Mouse (Mus musculus) midbrain, embryonic 14.5 days (tissue): ENCODE measurements around the gene Shmt2. TPM values are rescaled to one million over a fixed set of nuclear protein-coding genes. Genes with fewer than 3 reads are reported as not detected.

ENCODE experiments used
- ATAC-seq: fragments of 200-750 bp; cut with Nextera tagmentation; 2 replicates; pipeline ENCODE4 v1.8.0; 2017; ENCODE audit warnings: moderate number of reproducible peaks, moderate library complexity; ENCODE audit not compliant: low FRiP score, low TSS enrichment
- DNase-seq: peaks from one replicate; pipeline ENCODE4 v3.0.0-alpha.2; 2015
- H3K27ac ChIP-seq: fragments of 300-500 bp; sonication (generic); replicated peaks from 2 replicates; pipeline ENCODE4 v1.5.1; 2014; ENCODE audit warnings: mild to moderate bottlenecking, low read depth, low read length, moderate library complexity
- H3K27me3 ChIP-seq: fragments of 300-500 bp; sonication (generic); 2 replicates; pipeline ENCODE4 v1.6.1; 2014; ENCODE audit warnings: low read length, control low read depth, mixed read lengths; ENCODE audit not compliant: control insufficient read depth, insufficient read depth
- H3K36me3 ChIP-seq: fragments of 300-500 bp; sonication (generic); 2 replicates; pipeline ENCODE4 v1.6.1; 2014; ENCODE audit warnings: low read length, control low read depth; ENCODE audit not compliant: control insufficient read depth, insufficient read depth
- H3K4me1 ChIP-seq: fragments of 300-500 bp; sonication (generic); 2 replicates; pipeline ENCODE4 v1.6.1; 2014; ENCODE audit warnings: mild to moderate bottlenecking, antibody characterized with exemption, low read length, control low read depth; ENCODE audit not compliant: control insufficient read depth, insufficient read depth
- H3K4me2 ChIP-seq: fragments of 300-500 bp; sonication (generic); 2 replicates; pipeline ENCODE4 v1.6.1; 2014; ENCODE audit warnings: mild to moderate bottlenecking, low read length, moderate library complexity
- H3K4me3 ChIP-seq: fragments of 300-500 bp; sonication (generic); replicated peaks from 2 replicates; pipeline ENCODE4 v1.5.1; 2014; ENCODE audit warnings: low read depth, low read length
- H3K9ac ChIP-seq: fragments of 300-500 bp; sonication (generic); replicated peaks from 2 replicates; pipeline ENCODE4 v1.6.1; 2014; ENCODE audit warnings: mild to moderate bottlenecking, low read length, moderate library complexity
- H3K9me3 ChIP-seq: fragments of 300-500 bp; sonication (generic); 2 replicates; pipeline ENCODE4 v1.6.1; 2016; ENCODE audit warnings: low read length, control low read depth, mixed read lengths; ENCODE audit not compliant: control insufficient read depth
- WGBS: fragments of 180-500 bp; shearing (Covaris S2); extraction: QIAGEN DNeasy Blood & Tissue Kit; methylation state at CpG from one replicate; pipeline ENCODE4 v1.1.7; 2014; 5-methylcytosine and 5-hydroxymethylcytosine counted together
- polyA plus RNA-seq: library from polyadenylated mRNA; unstranded; fragments of >200 nt; fragmentation: Nextera tagmentation; extraction: Ambion mirVana; gene quantifications from 2 replicates; pipeline ENCODE4 v1.2.1, GENCODE M21; 2014

Gene Shmt2
- polyA plus RNA-seq, 1 experiment from 2014 or later = 48.9 TPM

- under 1% methylated on average over 46 of the region's 46 CpGs for WGBS
- H3K36me3 ChIP-seq = 0 out of 2 replicates have a peak, but pooled peaks cover 4% of the 10 kb centered on the region
- H3K4me2 ChIP-seq = peak overlapping the region; percentile 89
- no peaks in the 10 kb centered on the region for H3K9me3 ChIP-seq
- DNase-seq (peak; percentile 90), ATAC-seq (peak; percentile 11; the same call in 1 of the 2 replicates)
- H3K4me1 ChIP-seq = peaks cover 76% of the 10 kb centered on the region
- H3K9ac ChIP-seq = peak overlapping the region; percentile 86
- peak overlapping the region; percentile 41 for H3K4me3 ChIP-seq
- peaks cover 18% of the 10 kb centered on the region for H3K27me3 ChIP-seq
- H3K27ac ChIP-seq = peak overlapping the region; percentile 99
Observed at GRCm38 (mm10) chr10:127511634-127512306, 10.5 kb downstream of the Shmt2 start.

GRCm38 (mm10) chr10:127510895-127511617 is 11.2 kb downstream of the Shmt2 start:
- Histone ChIP-seq H3K4me3 (peak overlapping the region; percentile 41), H3K4me2 (peak overlapping the region; percentile 89), H3K27me3 (peaks cover 14% of the 10 kb centered on the region), H3K27ac (peak overlapping the region; percentile 99), H3K9ac (peak overlapping the region; percentile 86), H3K9me3 (no peaks in the 10 kb centered on the region), H3K4me1 (peaks cover 70% of the 10 kb centered on the region), H3K36me3 (0 out of 2 replicates have a peak, but pooled peaks cover 4% of the 10 kb centered on the region)
- no peak for ATAC-seq
- peak; percentile 73 for DNase-seq
- 7% methylated on average over 11 of the region's 11 CpGs for WGBS

- DNase-seq (peak; percentile 76), ATAC-seq (no peak; the same call in 1 of the 2 replicates)
- H3K4me1 ChIP-seq = peaks cover 61% of the 10 kb centered on the region
- no peaks in the 10 kb centered on the region for H3K9me3 ChIP-seq
- 0 out of 2 replicates have a peak, but pooled peaks cover 4% of the 10 kb centered on the region for H3K36me3 ChIP-seq
- H3K27ac ChIP-seq = peak overlapping the region; percentile 99
- H3K4me3 ChIP-seq = peak overlapping the region; percentile 38
- peak overlapping the region; percentile 37; the same call in 1 of the 2 replicates for H3K9ac ChIP-seq
- H3K4me2 ChIP-seq = peak overlapping the region; percentile 89
- 4% methylated on average over 17 of the region's 17 CpGs for WGBS
- peaks cover 14% of the 10 kb centered on the region for H3K27me3 ChIP-seq
Observed at GRCm38 (mm10) chr10:127509837-127510701, 12.2 kb downstream of the Shmt2 start.

GRCm38 (mm10) chr10:127509051-127509836 is 13.0 kb downstream of the Shmt2 start:
- peak overlapping the region; percentile 89 for H3K4me2 ChIP-seq

GRCm38 (mm10) chr10:127508239-127508638 is 14.0 kb downstream of the Shmt2 start:
- WGBS = 4% methylated on average over 15 of the region's 15 CpGs
- DNase-seq (peak; percentile 85), ATAC-seq (no peak; the same call in 1 of the 2 replicates)
- H3K9me3 ChIP-seq = no peaks in the 10 kb centered on the region
- peaks cover 9% of the 10 kb centered on the region for H3K27me3 ChIP-seq
- H3K4me2 ChIP-seq = peak overlapping the region; percentile 89
- H3K4me1 ChIP-seq = peaks cover 44% of the 10 kb centered on the region
- no peak overlapping the region for H3K9ac ChIP-seq
- H3K36me3 ChIP-seq = 0 out of 2 replicates have a peak, but pooled peaks cover 4% of the 10 kb centered on the region
- H3K4me3 ChIP-seq = no peak overlapping the region
- no peak overlapping the region; the same call in 1 of the 2 replicates for H3K27ac ChIP-seq

More at GRCm38 (mm10) chr10:127509051-127509836, 13.0 kb downstream of the Shmt2 start:
- H3K9me3 ChIP-seq = no peaks in the 10 kb centered on the region
- peaks cover 54% of the 10 kb centered on the region for H3K4me1 ChIP-seq
- DNase-seq (peak; percentile 98), ATAC-seq (peak; percentile 75)
- H3K4me3 ChIP-seq = peak overlapping the region; percentile 38
- WGBS = under 1% methylated on average over 35 of the region's 35 CpGs
- peak overlapping the region; percentile 37; the same call in 1 of the 2 replicates for H3K9ac ChIP-seq
- H3K27me3 ChIP-seq = peaks cover 9% of the 10 kb centered on the region
- peak overlapping the region; percentile 99 for H3K27ac ChIP-seq
- H3K36me3 ChIP-seq = 0 out of 2 replicates have a peak, but pooled peaks cover 4% of the 10 kb centered on the region

GRCm38 (mm10) chr10:127500894-127501893 is 21.1 kb downstream of the Shmt2 start, which contains the start of gene Stac3:
Gene Stac3 (plus strand): TSS chr10:127501686.
- H3K4me2 ChIP-seq = no peak within 1 kb of the TSS
- peaks cover 44% of the 10 kb centered on the region for H3K36me3 ChIP-seq
- H3K9me3 ChIP-seq = no peaks in the 10 kb centered on the region
- H3K27me3 ChIP-seq = no peaks in the 10 kb centered on the region
- 77% methylated on average over 13 of the region's 13 CpGs for WGBS
- no peak for DNase-seq
- ATAC-seq = no peak
- H3K4me3 ChIP-seq = no peak within 1 kb of the TSS
- no peak within 1 kb of the TSS for H3K9ac ChIP-seq
- H3K27ac ChIP-seq = no peak within 1 kb of the TSS
- H3K4me1 ChIP-seq = no peaks in the 10 kb centered on the region

GRCm38 (mm10) chr10:127500042-127500441 is 22.2 kb downstream of the Shmt2 start:
- ATAC-seq = no peak
- Histone ChIP-seq H3K9ac (no peak overlapping the region), H3K27me3 (no peaks in the 10 kb centered on the region), H3K9me3 (no peaks in the 10 kb centered on the region), H3K4me3 (no peak overlapping the region), H3K4me2 (no peak overlapping the region), H3K4me1 (no peaks in the 10 kb centered on the region), H3K27ac (no peak overlapping the region), H3K36me3 (peaks cover 55% of the 10 kb centered on the region)
- no peak for DNase-seq
- WGBS = 93% methylated on average over 4 of the region's 4 CpGs
